Mouse (Mus musculus): ENCODE data around the gene Vmn1r227. TPM values are rescaled to one million over a fixed set of nuclear protein-coding genes. Genes with fewer than 3 reads are reported as not detected.

Gene Vmn1r227
- not detected in 2 replicates for total RNA-seq (2021)
- long read RNA-seq: 0 reads

- no peak for DNase-seq
Observed at GRCm38 (mm10) chr17:20729543-20729942, at the start of gene Vmn1r227. Gene Vmn1r227, plus strand, starts transcription at chr17:20729843.

DNA sequence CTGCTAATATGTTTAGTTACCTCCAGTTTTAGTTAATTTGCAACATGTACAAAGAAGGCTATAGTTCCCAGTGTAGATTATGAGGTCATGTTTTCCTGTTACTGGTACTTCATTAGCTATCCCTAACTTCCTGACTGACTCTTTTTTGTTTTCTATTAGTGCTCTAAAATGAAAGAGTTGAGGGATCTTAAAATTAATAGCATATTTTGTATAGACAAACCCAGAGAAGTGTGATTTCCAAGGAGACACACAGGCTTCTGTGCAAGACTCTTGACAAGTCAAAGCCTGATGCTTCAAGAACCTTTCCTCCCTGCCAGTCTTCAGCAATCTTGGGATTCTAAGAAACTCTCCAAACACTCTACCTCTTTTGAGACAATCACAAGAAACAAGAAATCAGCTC, 47.1 kb upstream of the Vmn1r227 start, which contains the start of gene Vmn1r226:
Gene Vmn1r226 (plus strand): TSS at position 301 of the 400 bp plus-strand sequence.
- DNase-seq: no peak

DNA sequence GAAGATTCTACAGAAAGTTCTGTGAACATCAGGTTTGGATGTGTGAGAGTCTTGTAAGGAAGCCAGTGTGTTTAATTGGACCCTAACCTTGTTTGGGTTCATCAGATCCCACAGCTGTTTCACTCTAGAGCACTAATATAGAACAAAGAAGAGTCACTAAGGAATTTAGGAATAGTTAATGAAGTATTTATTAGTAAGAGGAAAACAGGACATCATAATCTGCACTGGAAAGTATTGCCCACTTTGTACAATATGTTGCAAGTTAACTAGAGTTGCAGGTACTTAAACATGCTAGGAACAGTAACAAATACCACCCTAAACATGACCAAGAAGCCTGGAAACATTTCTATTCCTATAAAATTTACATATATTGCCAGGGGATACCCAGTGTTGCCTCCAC, 56.4 kb downstream of the Vmn1r227 start, which contains the start of gene Vmn1r228:
Gene Vmn1r228 (minus strand): TSS at position 101 of the 400 bp plus-strand sequence.
- no peak for DNase-seq

Other genes starting within 250 kb of the Vmn1r227 start
- gene Vmn2r108, start 248.5 kb upstream of the Vmn1r227 start, total RNA-seq (2021): not detected in 2 replicates
- gene Vmn1r225, start 231.7 kb upstream of the Vmn1r227 start, total RNA-seq (2021): not detected in 2 replicates
- not detected in 2 replicates for gene Vmn2r109, start 165.1 kb upstream of the Vmn1r227 start, total RNA-seq (2021)
- gene Vmn2r110, start 133.4 kb upstream of the Vmn1r227 start, total RNA-seq (2021): not detected in 2 replicates
- not detected in 2 replicates for gene Fpr-rs3, start 105.0 kb upstream of the Vmn1r227 start, total RNA-seq (2021)
- not detected in 2 replicates for gene Vmn1r226, start 47.0 kb upstream of the Vmn1r227 start, total RNA-seq (2021)
- not detected in 2 replicates for gene Vmn1r228, start 56.3 kb downstream of the Vmn1r227 start, total RNA-seq (2021)
- not detected in 2 replicates for gene Vmn1r229, start 81.7 kb downstream of the Vmn1r227 start, total RNA-seq (2021)
- not detected in 2 replicates for gene Vmn1r230, start 110.6 kb downstream of the Vmn1r227 start, total RNA-seq (2021)
- not detected in 2 replicates for gene Vmn1r231, start 175.2 kb downstream of the Vmn1r227 start, total RNA-seq (2021)
- gene Vmn1r232, start 189.9 kb downstream of the Vmn1r227 start, total RNA-seq (2021): not detected in 2 replicates
- gene Ppp2r1a, start 215.5 kb downstream of the Vmn1r227 start, total RNA-seq (2021): 331 and 379 TPM in 2 replicates

Measured in adrenal gland, postnatal 25 days (tissue).